Mouse (Mus musculus): ENCODE results near the gene Nabp2.

GRCm38 (mm10) chr10:128389570-128389969 lies 21.7 kb downstream of the Nabp2 start:
- no peak for TF ChIP-seq CTCF (IDR thresholded peaks at IDR 0.05; ENCODE audit: borderline replicate concordance, insufficient read depth, low read depth, low read length)
- TF ChIP-seq POLR2A (IDR thresholded peaks at IDR 0.05; ENCODE audit: borderline replicate concordance, insufficient read depth, low read length): no peak
